Mouse (Mus musculus) testis, adult 2 months (tissue): Measurements from ENCODE around the gene Gstt2. TPM values are rescaled to one million over a fixed set of nuclear protein-coding genes. Genes with fewer than 3 reads are reported as not detected.

Experiments
- H3K27ac ChIP-seq: fragments of 200-500 bp; 2 replicates; pipeline ENCODE4 v1.5.1; 2012; ENCODE audit warnings: low read depth, low read length; ENCODE audit not compliant: control insufficient read depth, insufficient read depth
- H3K27me3 ChIP-seq: fragments of 200-500 bp; 2 replicates; pipeline ENCODE4 v1.6.1; 2012; ENCODE audit warnings: mild to moderate bottlenecking, low read length, moderate library complexity; ENCODE audit not compliant: control insufficient read depth, insufficient read depth
- H3K36me3 ChIP-seq: fragments of 200-500 bp; 2 replicates; pipeline ENCODE4 v1.6.1; 2012; ENCODE audit warnings: mild to moderate bottlenecking, low read length; ENCODE audit not compliant: control insufficient read depth, insufficient read depth
- H3K4me1 ChIP-seq: fragments of 200-500 bp; 2 replicates; pipeline ENCODE4 v1.6.1; 2012; ENCODE audit warnings: low read length; ENCODE audit not compliant: control insufficient read depth, insufficient read depth
- H3K4me3 ChIP-seq: fragments of 200-500 bp; 2 replicates; pipeline ENCODE4 v1.5.1; 2012; ENCODE audit warnings: low read depth, mild to moderate bottlenecking, low read length, moderate library complexity, mixed read lengths; ENCODE audit not compliant: control insufficient read depth
- CTCF ChIP-seq: fragments of 200-500 bp; IDR thresholded peaks from 2 replicates; pipeline ENCODE4 v1.5.1; 2012; ENCODE audit warnings: low read depth, mild to moderate bottlenecking, inconsistent platforms, low read length, moderate library complexity; ENCODE audit not compliant: control insufficient read depth, insufficient read depth, insufficient replicate concordance
- POLR2A ChIP-seq: fragments of 200-500 bp; IDR thresholded peaks from 2 replicates; pipeline ENCODE4 v1.6.1; 2012; ENCODE audit warnings: low read depth, mild to moderate bottlenecking, inconsistent platforms, low read length, moderate library complexity; ENCODE audit not compliant: control insufficient read depth
- polyA plus RNA-seq: library from polyadenylated mRNA; depleted of rRNA; stranded (reverse); fragments of >200 nt; gene quantifications from 2 replicates; pipeline ENCODE4 v1.2.3, GENCODE M21; 2012

Gene Gstt2
- polyA plus RNA-seq, 1 experiment, result 159 TPM

GRCm38 (mm10) chr10:75822443-75822842, 14.8 kb downstream of the Gstt2 start, which contains the start of gene Gstt4:
Gene Gstt4 (minus strand): TSS chr10:75822543.
- Histone ChIP-seq H3K36me3 (no peaks in the 10 kb centered on the region), H3K27ac (no peak within 1 kb of the TSS; the same call in 1 of the 2 replicates), H3K4me3 (peak within 1 kb of the TSS; percentile 76), H3K4me1 (no peaks in the 10 kb centered on the region; the same call in 1 of the 2 replicates), H3K27me3 (no peaks in the 10 kb centered on the region)
- peak; percentile 34; the same call in 1 of the 2 replicates for TF ChIP-seq POLR2A
- TF ChIP-seq CTCF, result no peak

DNA sequence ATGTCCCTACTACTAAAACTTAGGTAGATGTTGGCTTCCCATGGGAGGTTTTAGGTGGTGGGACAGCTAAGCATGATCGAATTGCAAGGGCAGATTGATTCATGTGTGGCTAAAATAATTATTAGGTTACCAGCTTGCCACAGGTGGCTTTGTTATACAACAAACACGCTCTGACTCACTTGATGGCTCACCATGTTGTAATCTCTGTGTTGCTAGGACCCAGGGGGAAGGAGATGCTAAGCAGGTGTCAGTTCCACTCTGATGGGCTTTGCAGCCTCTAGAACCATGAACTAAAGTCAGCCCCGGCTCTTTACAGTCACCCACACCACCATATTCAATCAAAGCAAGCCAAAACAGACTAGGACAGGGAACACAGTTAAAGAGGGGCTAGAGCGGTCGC, 17.3 kb downstream of the Gstt2 start:
- Histone ChIP-seq H3K4me3 (peak overlapping the region; percentile 76), H3K36me3 (no peaks in the 10 kb centered on the region), H3K27me3 (no peaks in the 10 kb centered on the region), H3K4me1 (no peaks in the 10 kb centered on the region), H3K27ac (no peak overlapping the region)
- TF ChIP-seq CTCF (no peak), POLR2A (no peak)

GRCm38 (mm10) chr10:75818641-75819040, 18.6 kb downstream of the Gstt2 start:
- H3K4me1 ChIP-seq, result no peaks in the 10 kb centered on the region
- H3K36me3 ChIP-seq, result no peaks in the 10 kb centered on the region
- H3K4me3 ChIP-seq, result peak overlapping the region; percentile 44
- H3K27me3 ChIP-seq, result no peaks in the 10 kb centered on the region
- H3K27ac ChIP-seq, result no peak overlapping the region
- no peak for TF ChIP-seq CTCF
- TF ChIP-seq POLR2A, result no peak

DNA sequence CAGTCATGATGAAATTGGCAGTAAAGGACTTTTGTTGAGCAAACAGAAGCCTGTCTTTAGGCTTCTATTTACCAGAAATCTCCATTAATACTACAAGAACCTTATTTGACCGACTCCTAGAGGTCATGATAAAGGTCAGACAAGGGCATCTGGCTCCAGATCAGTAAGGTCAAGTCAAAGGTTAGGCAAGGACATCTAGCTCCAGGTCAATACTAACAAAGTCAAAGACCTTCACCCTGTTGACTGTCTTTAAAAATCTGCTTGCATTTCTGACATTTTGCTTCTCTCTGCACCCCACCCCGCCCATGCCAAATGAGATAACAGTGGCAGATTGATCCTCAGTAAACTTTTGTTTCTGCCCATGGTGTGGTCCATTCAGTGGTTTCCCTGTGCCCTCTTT, 33.0 kb downstream of the Gstt2 start:
- Histone ChIP-seq H3K27ac (no peak overlapping the region), H3K36me3 (no peaks in the 10 kb centered on the region), H3K27me3 (no peaks in the 10 kb centered on the region), H3K4me3 (no peak overlapping the region), H3K4me1 (no peaks in the 10 kb centered on the region)
- TF ChIP-seq POLR2A, result no peak
- no peak for TF ChIP-seq CTCF

GRCm38 (mm10) chr10:75798176-75798696, 39.0 kb downstream of the Gstt2 start, which contains the start of gene Gstt1:
Gene Gstt1 (minus strand): TSS chr10:75798584.
- Histone ChIP-seq H3K4me1 (peaks cover 3% of the 10 kb centered on the region), H3K36me3 (no peaks in the 10 kb centered on the region), H3K4me3 (peak within 1 kb of the TSS; percentile 4), H3K27me3 (no peaks in the 10 kb centered on the region), H3K27ac (no peak within 1 kb of the TSS)
- TF ChIP-seq POLR2A, result no peak
- TF ChIP-seq CTCF, result no peak

DNA sequence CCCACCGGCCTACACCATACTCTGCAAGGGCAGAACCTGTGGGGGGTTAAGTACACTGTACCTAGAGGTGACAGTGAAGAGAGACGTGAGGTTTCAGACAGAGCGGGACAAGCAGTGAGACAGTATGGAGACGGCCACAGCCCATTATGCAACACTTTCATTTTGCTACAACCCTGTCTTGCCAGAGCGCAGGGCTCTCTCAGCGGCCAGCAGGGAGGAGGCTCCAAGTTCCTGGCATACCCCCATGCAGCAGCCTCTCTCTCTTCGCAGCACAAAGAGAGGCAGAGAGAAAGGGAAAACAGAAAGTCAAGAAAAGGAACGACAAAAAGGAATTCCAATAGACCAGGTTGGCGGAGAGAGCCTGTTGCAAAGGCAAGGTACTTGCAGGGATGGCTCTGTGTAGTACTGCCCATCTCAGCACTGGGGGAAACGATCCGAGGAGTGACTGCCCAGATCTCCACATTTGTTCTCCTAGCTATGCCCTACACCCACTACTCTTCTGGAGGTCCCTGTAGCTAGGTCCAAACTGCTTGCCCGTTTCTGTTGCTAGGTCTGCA, 39.5 kb downstream of the Gstt2 start:
- no peak for TF ChIP-seq CTCF
- no peak for TF ChIP-seq POLR2A
- Histone ChIP-seq H3K4me3 (peak overlapping the region; percentile 4), H3K4me1 (peaks cover 3% of the 10 kb centered on the region), H3K36me3 (no peaks in the 10 kb centered on the region), H3K27ac (no peak overlapping the region), H3K27me3 (no peaks in the 10 kb centered on the region)

DNA sequence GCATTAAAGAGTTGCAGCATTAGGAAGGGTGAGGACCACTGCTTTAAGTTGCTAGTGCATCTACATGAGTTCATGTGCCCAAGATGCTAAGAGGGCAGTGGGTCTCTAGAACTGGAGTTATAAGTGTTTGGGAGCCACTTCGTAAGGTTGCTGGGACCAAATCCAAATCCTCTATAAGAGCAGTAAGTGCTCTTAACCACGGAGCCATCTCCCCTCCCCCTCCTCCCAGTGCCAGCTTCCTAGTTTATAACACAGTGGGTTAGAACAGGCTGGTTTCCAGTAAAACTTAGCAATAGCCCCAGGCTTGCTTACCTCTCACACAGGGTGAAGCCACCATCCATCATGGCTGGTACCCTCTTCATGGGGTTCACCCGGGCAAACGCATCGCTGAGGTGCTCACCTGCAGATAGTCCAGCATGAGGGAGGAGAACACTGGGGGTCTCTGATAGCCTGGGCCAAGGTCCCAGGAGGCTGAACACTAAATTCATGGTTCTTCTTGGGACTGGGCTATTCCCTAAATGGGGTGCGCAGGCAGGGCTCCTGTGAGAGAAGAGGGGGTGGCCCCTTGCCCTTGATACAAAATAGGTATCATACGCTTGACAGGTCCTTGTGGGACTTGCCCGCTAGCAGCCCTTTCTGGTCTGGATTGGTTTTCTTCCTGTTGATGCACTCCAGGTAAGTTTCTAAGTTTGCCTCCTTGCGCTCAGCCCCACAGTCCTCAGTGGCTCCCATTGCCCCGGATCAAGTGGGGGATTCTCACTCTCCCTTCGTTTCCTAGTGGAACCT, 40.3 kb downstream of the Gstt2 start:
- no peak overlapping the region for H3K4me3 ChIP-seq
- no peak overlapping the region for H3K27ac ChIP-seq
- H3K27me3 ChIP-seq, result no peaks in the 10 kb centered on the region
- H3K36me3 ChIP-seq, result no peaks in the 10 kb centered on the region
- peaks cover 3% of the 10 kb centered on the region for H3K4me1 ChIP-seq
- TF ChIP-seq POLR2A, result no peak
- TF ChIP-seq CTCF, result no peak
